Mouse (Mus musculus): ENCODE results near the gene Ppm1e.

DNA sequence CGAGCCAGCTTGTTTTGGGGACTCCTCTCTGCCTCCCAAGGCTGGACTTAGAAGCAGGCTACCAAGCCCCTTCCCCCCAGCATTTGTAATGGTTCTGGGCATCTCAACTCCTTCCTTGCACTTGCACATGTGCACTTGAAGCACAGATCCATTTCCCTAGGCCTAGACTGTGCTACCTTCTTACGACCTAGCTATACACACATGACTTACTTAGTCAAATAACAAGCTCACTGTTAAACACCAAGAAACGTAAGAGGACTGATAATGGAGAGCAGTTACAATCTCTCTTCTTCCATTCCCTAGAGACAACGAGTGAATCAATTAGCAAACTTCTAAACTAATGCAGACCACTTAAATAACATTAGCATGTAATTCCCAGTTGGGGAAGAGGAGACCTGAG lies 92.6 kb downstream of the Ppm1e start:
- TF ChIP-seq EP300 (IDR thresholded peaks at IDR 0.05; ENCODE audit: low read depth) (no peak), CTCF (IDR thresholded peaks at IDR 0.05; ENCODE audit: low read depth) (no peak)

Measured in heart, postnatal 0 days (tissue).